Mouse (Mus musculus) adrenal gland, adult 8-10 months (tissue): ENCODE data around the gene Polr3b. TPM values are rescaled to one million over a fixed set of nuclear protein-coding genes. Genes with fewer than 3 reads are reported as not detected.

Experiments used
- DNase-seq: peaks from one replicate; pipeline ENCODE4 v3.0.0; 2022
- total RNA-seq, 4 experiments: library from RNA; stranded (reverse); gene quantifications; 2 replicates each; pipeline ENCODE4 v1.2.4; 2022

Polr3b gene
- total RNA-seq, 4 experiments from 2014 or later: 27.4 to 32.3 (median 31.2) TPM

- no peak for DNase-seq
Observed at GRCm38 (mm10) chr10:84711479-84711878, 89.4 kb downstream of the Polr3b start.

- DNase-seq: no peak
Observed at GRCm38 (mm10) chr10:84711940-84712339, 89.8 kb downstream of the Polr3b start.

- no peak for DNase-seq
Observed at GRCm38 (mm10) chr10:84712532-84712931, 90.4 kb downstream of the Polr3b start.

- no peak for DNase-seq
Observed at GRCm38 (mm10) chr10:84713043-84713442, 91.0 kb downstream of the Polr3b start.

- no peak for DNase-seq
Observed at GRCm38 (mm10) chr10:84715639-84716038, 93.5 kb downstream of the Polr3b start.

- DNase-seq: no peak
Observed at GRCm38 (mm10) chr10:84716581-84716980, 94.5 kb downstream of the Polr3b start.

GRCm38 (mm10) chr10:84722711-84723110 is 100.6 kb downstream of the Polr3b start:
- no peak for DNase-seq

GRCm38 (mm10) chr10:84727005-84727404 is 104.9 kb downstream of the Polr3b start:
- no peak for DNase-seq

- DNase-seq: no peak
Observed at GRCm38 (mm10) chr10:84727760-84728159, 105.7 kb downstream of the Polr3b start.

- DNase-seq: no peak
Observed at GRCm38 (mm10) chr10:84730078-84730477, 108.0 kb downstream of the Polr3b start.

- DNase-seq: no peak
Observed at GRCm38 (mm10) chr10:84730956-84731355, 108.9 kb downstream of the Polr3b start.

GRCm38 (mm10) chr10:84733511-84733910 is 111.4 kb downstream of the Polr3b start:
- DNase-seq: no peak

- no peak for DNase-seq
Observed at GRCm38 (mm10) chr10:84754851-84755785, 133.0 kb downstream of the Polr3b start.

GRCm38 (mm10) chr10:84755786-84756203 is 133.7 kb downstream of the Polr3b start, which contains the start of gene Rfx4:
Gene Rfx4 (plus strand): TSS chr10:84756062.
- DNase-seq: no peak

GRCm38 (mm10) chr10:84756435-84757095 is 134.5 kb downstream of the Polr3b start:
- no peak for DNase-seq

GRCm38 (mm10) chr10:84757426-84758199 is 135.5 kb downstream of the Polr3b start:
- no peak for DNase-seq

- no peak for DNase-seq
Observed at GRCm38 (mm10) chr10:84758200-84758468, 136.0 kb downstream of the Polr3b start.

GRCm38 (mm10) chr10:84758483-84759431 is 136.7 kb downstream of the Polr3b start:
- no peak for DNase-seq

- DNase-seq: no peak
Observed at GRCm38 (mm10) chr10:84759511-84760117, 137.5 kb downstream of the Polr3b start.

GRCm38 (mm10) chr10:84760118-84761111 is 138.3 kb downstream of the Polr3b start:
- DNase-seq: no peak
